Mouse (Mus musculus) CH12.LX (cell line): ENCODE results near the gene Tulp2. TPM values are rescaled to one million over a fixed set of nuclear protein-coding genes. Genes with fewer than 3 reads are reported as not detected.

ENCODE experiments used
- DNase-seq: peaks from one replicate; pipeline ENCODE4 v3.0.0-alpha.2; 2013; ENCODE audit errors: extremely low read depth
- H3K27ac ChIP-seq: 2 replicates; pipeline ENCODE4 v1.5.1; 2012; ENCODE audit warnings: low read depth, mild to moderate bottlenecking, control low read depth, moderate library complexity; ENCODE audit not compliant: insufficient read depth
- H3K27me3 ChIP-seq: replicated peaks from 2 replicates; pipeline ENCODE3; 2012; ENCODE audit warnings: inconsistent platforms
- H3K36me3 ChIP-seq, 2 experiments: replicated peaks in 1 of 2; 2 replicates each; pipeline versions ENCODE3 to v1.6.1; 2012; ENCODE audit warnings: inconsistent platforms in 1 of 2, low read length in 1 of 2, mild to moderate bottlenecking in 1 of 2, mixed read lengths in 1 of 2, moderate library complexity in 1 of 2; ENCODE audit not compliant: control insufficient read depth in 1 of 2, insufficient read depth in 1 of 2
- H3K4me1 ChIP-seq, 2 experiments: 2 replicates each; pipeline ENCODE4 v1.6.1; 2012; ENCODE audit warnings: inconsistent platforms in 1 of 2, moderate library complexity in 1 of 2; ENCODE audit not compliant: insufficient read depth in 2 of 2, control insufficient read depth in 1 of 2
- H3K4me2 ChIP-seq: 2 replicates; pipeline ENCODE4 v1.6.1; 2012; ENCODE audit warnings: low read depth, mild to moderate bottlenecking, control low read depth; ENCODE audit not compliant: poor library complexity, insufficient read depth, severe bottlenecking
- H3K4me3 ChIP-seq, 3 experiments: fragments of 150-350 bp in 1 of 3; sonication (generic) in 1 of 3; replicated peaks in 1 of 3; 2 replicates each; pipeline versions ENCODE3 to v1.5.1; 2011 to 2012; ENCODE audit warnings: low read depth in 2 of 3, low read length in 2 of 3, mild to moderate bottlenecking in 2 of 3, moderate library complexity in 2 of 3, control low read depth in 1 of 3, improper control_type of control experiment in 1 of 3, inconsistent platforms in 1 of 3, mixed read lengths in 1 of 3; ENCODE audit not compliant: poor library complexity in 1 of 3
- H3K79me2 ChIP-seq: replicated peaks from 2 replicates; pipeline ENCODE4 v1.6.1; 2012; ENCODE audit warnings: mild to moderate bottlenecking, moderate library complexity; ENCODE audit not compliant: control insufficient read depth, poor library complexity, insufficient read depth, severe bottlenecking; ENCODE audit errors: extremely low read depth
- H3K9ac ChIP-seq: 2 replicates; pipeline ENCODE4 v1.6.1; 2012; ENCODE audit warnings: low read depth, mild to moderate bottlenecking, control low read depth, moderate library complexity; ENCODE audit not compliant: insufficient read depth
- H3K9me3 ChIP-seq: replicated peaks from 2 replicates; pipeline ENCODE3; 2012; ENCODE audit warnings: low read length, inconsistent platforms, mixed read lengths
- BHLHE40 ChIP-seq: IDR thresholded peaks from 2 replicates; pipeline ENCODE4 v1.6.1; 2011; ENCODE audit warnings: mild to moderate bottlenecking, low read depth, low read length, improper control_type of control experiment
- CHD2 ChIP-seq: IDR thresholded peaks from 2 replicates; pipeline ENCODE4 v1.6.1; 2011; ENCODE audit warnings: low read length, improper control_type of control experiment
- EP300 ChIP-seq: IDR thresholded peaks from 2 replicates; pipeline ENCODE4 v1.6.1; 2011; ENCODE audit warnings: low read length, improper control_type of control experiment
- GABPA ChIP-seq: IDR thresholded peaks from 2 replicates; pipeline ENCODE4 v1.6.1; 2012; ENCODE audit warnings: low read depth, low read length, improper control_type of control experiment, inconsistent platforms; ENCODE audit not compliant: insufficient replicate concordance
- HCFC1 ChIP-seq: IDR thresholded peaks from 2 replicates; pipeline ENCODE4 v1.6.1; 2012; ENCODE audit warnings: low read depth, mild to moderate bottlenecking, inconsistent platforms, low read length, improper control_type of control experiment
- JUND ChIP-seq: conservative IDR thresholded peaks from 2 replicates; pipeline ENCODE4 v1.6.1; 2011; ENCODE audit warnings: low read depth, low read length, improper control_type of control experiment
- KAT2A ChIP-seq: IDR thresholded peaks from 2 replicates; pipeline ENCODE4 v1.6.1; 2012; ENCODE audit warnings: low read length, improper control_type of control experiment, inconsistent platforms; ENCODE audit not compliant: insufficient replicate concordance
- MAFK ChIP-seq: IDR thresholded peaks from 2 replicates; pipeline ENCODE4 v1.6.1; 2011; ENCODE audit warnings: low read length, improper control_type of control experiment; ENCODE audit not compliant: insufficient replicate concordance
- MAX ChIP-seq: IDR thresholded peaks from 2 replicates; pipeline ENCODE4 v1.6.1; 2011; ENCODE audit warnings: low read length, improper control_type of control experiment
- MXI1 ChIP-seq: IDR thresholded peaks from 2 replicates; pipeline ENCODE4 v1.6.1; 2011; ENCODE audit warnings: mild to moderate bottlenecking, low read depth, low read length, improper control_type of control experiment
- MYC ChIP-seq: IDR thresholded peaks from 2 replicates; pipeline ENCODE4 v1.6.1; 2011; ENCODE audit warnings: low read depth, mild to moderate bottlenecking, improper control_type of control experiment, low read length
- PAX5 ChIP-seq: IDR thresholded peaks from 2 replicates; pipeline ENCODE4 v1.6.1; 2012; ENCODE audit warnings: low read length, inconsistent platforms, mixed read lengths
- POLR2A ChIP-seq: IDR thresholded peaks from 2 replicates; pipeline ENCODE4 v1.6.1; 2011; ENCODE audit warnings: low read depth, mild to moderate bottlenecking, improper control_type of control experiment, low read length
- POLR2AphosphoS2 ChIP-seq: IDR thresholded peaks from 2 replicates; pipeline ENCODE4 v1.6.1; 2011; ENCODE audit warnings: low read depth, low read length, improper control_type of control experiment
- RAD21 ChIP-seq: IDR thresholded peaks from 2 replicates; pipeline ENCODE4 v1.6.1; 2011; ENCODE audit warnings: low read depth, mild to moderate bottlenecking, low read length, improper control_type of control experiment, moderate library complexity
- RCOR1 ChIP-seq: conservative IDR thresholded peaks from 2 replicates; pipeline ENCODE4 v1.6.1; 2012; ENCODE audit warnings: low read depth, mild to moderate bottlenecking, inconsistent platforms, low read length, improper control_type of control experiment
- SIN3A ChIP-seq: IDR thresholded peaks from 2 replicates; pipeline ENCODE4 v1.6.1; 2012; ENCODE audit warnings: low read length, improper control_type of control experiment, inconsistent platforms
- TBP ChIP-seq: conservative IDR thresholded peaks from 2 replicates; pipeline ENCODE4 v1.6.1; 2011; ENCODE audit warnings: low read depth, low read length, improper control_type of control experiment
- UBTF ChIP-seq: IDR thresholded peaks from 2 replicates; pipeline ENCODE4 v1.6.1; 2012; ENCODE audit warnings: low read depth, mild to moderate bottlenecking, inconsistent platforms, low read length, improper control_type of control experiment, moderate library complexity
- USF1 ChIP-seq: IDR thresholded peaks from 2 replicates; pipeline ENCODE4 v1.6.1; 2014; ENCODE audit warnings: low read depth, mild to moderate bottlenecking, inconsistent platforms, low read length, improper control_type of control experiment
- ZMIZ1 ChIP-seq: IDR thresholded peaks from 2 replicates; pipeline ENCODE4 v1.6.1; 2012; ENCODE audit warnings: low read depth, mild to moderate bottlenecking, inconsistent platforms, low read length, improper control_type of control experiment
- dilution Hi-C: fragments of 300-500 bp; cut with MboI; formaldehyde crosslinking; loops from 2 replicates; pipeline ENCODE4 v1.14.3; 2020; ENCODE audit warnings: low sequenced_read_pairs; ENCODE audit not compliant: extremely low pct_unique_long_range_greater_than_20kb, extremely low pct_ligation_motif_present
- in situ Hi-C: fragments of 300-500 bp; cut with MboI; formaldehyde crosslinking; loops from 3 replicates; pipeline ENCODE4 v1.14.3; 2019; ENCODE audit warnings: low sequenced_read_pairs, low pct_ligation_motif_present, low pct_unique_long_range_greater_than_20kb, mixed read lengths
- polyA plus RNA-seq: library from polyadenylated mRNA; unstranded; fragments of >175 nt; gene quantifications from 2 replicates; pipeline ENCODE4 v1.2.1, GENCODE M21; 2012; ENCODE audit warnings: low read depth; ENCODE audit not compliant: insufficient read length
- total RNA-seq, 2 experiments: library from RNA; depleted of rRNA; stranded (reverse); fragments of 300-350 nt in 1 of 2; fragments of >200 nt in 1 of 2; gene quantifications; 2 replicates each; pipeline ENCODE4 v1.2.3; 2012 to 2014

Gene Tulp2
- total and polyA plus RNA-seq, 3 experiments: 0.13 TPM; not detected in 2

DNA sequence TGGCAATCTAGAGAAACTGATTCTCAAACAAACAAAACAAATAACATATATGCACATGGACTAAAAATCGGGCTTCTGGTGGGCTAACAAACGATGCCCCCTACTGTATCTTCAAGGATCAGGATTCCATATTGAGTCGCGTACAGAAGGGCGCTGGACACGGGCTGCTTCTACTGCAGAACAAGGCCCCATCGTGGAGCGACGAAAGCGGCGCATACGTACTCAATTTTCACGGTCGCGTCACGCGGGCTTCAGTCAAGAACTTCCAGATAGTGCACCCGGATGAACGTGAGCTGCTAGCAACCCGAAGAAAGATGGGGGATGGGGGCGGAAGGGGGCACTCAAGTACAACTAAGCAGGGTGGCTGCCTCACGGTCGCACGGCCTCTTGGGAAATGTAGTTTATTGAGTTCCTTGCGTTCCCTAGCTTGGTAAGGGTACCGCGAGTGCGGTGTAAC lies 40.1 kb downstream of the Tulp2 start (continued):
- TF ChIP-seq TBP (no peak), HCFC1 (peak; percentile 94), JUND (no peak), RCOR1 (no peak), RAD21 (no peak; the same call in none of the 2 replicates), GABPA (peak; percentile 6; the same call in 1 of the 2 replicates), MAFK (no peak), MYC (no peak), PAX5 (no peak), BHLHE40 (peak; percentile 73), USF1 (no peak), KAT2A (peak; percentile 82; the same call in 1 of the 2 replicates), MXI1 (no peak), EP300 (no peak), UBTF (no peak), CHD2 (0 out of 2 replicates have a peak, but pooled peaks have one; percentile 28), MAX (no peak), POLR2AphosphoS2 (no peak)

DNA sequence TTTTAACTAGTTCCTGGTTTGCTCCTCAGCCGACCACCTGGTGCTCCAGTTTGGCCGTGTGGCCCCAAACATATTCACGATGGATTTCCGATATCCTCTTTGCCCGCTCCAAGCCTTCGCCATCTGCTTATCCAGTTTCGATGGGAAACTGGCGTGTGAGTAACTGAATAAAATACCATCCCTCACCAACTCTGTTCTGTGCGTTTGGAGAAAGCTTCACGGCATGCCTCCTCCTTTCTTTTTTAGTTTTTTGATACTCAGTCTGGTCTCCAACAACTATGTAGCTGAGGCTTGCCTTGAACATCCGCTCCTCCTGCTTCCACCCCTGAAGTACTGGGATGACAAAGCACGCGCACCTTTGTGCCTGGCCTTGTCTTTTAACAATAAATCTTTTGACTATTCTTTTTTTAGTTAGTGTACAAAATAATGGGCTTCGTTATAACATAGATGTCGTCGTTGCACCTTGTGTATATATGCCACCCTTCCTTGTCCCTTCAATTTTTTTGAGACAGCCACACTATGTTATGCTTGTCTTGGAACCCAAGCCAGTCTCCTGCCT lies 40.6 kb downstream of the Tulp2 start:
- DNase-seq: no peak
- H3K4me1 ChIP-seq: peaks cover 7 to 35% of the 10 kb centered on the region in 2 experiments
- peak overlapping the region; percentile 43; the same call in 1 of the 2 replicates for H3K27ac ChIP-seq

More for the DNA sequence above, 40.6 kb downstream of the Tulp2 start:
- TF ChIP-seq SIN3A (0 out of 2 replicates have a peak, but pooled peaks have one; percentile 4), POLR2A (no peak), ZMIZ1 (0 out of 2 replicates have a peak, but pooled peaks have one; percentile 7), POLR2AphosphoS2 (peak; percentile 59; the same call in 1 of the 2 replicates)
- H3K9me3 ChIP-seq: no peaks in the 10 kb centered on the region
- peaks cover 24% of the 10 kb centered on the region for H3K79me2 ChIP-seq
- no peak overlapping the region for H3K9ac ChIP-seq
- H3K4me3 ChIP-seq: no peak overlapping the region
- peaks cover 19 to 29% of the 10 kb centered on the region in 2 experiments for H3K36me3 ChIP-seq
- dilution Hi-C loops: no loop called here
- no peaks in the 10 kb centered on the region for H3K27me3 ChIP-seq
- H3K4me2 ChIP-seq: 0 out of 2 replicates have a peak overlapping the region, but pooled peaks have one; percentile 18
- in situ Hi-C loops: loop anchor here (10.0 kb wide), 1 partner anchor 63 kb away; no protein-coding TSS in a partner anchor
